Mouse (Mus musculus) neutrophil, adult 59 days (primary cell): Measurements from ENCODE around the gene Gm49387. TPM values are rescaled to one million over a fixed set of nuclear protein-coding genes. Genes with fewer than 3 reads are reported as not detected.

ENCODE experiments used
- total RNA-seq, 2 experiments: library from RNA; stranded (reverse); gene quantifications; 1 replicate in 1 of 2; 2 replicates in 1 of 2; pipeline ENCODE4 v1.2.4; 2023

Gm49387 gene
- total RNA-seq, result not detected

GRCm38 (mm10) chr14:31640346-31640889 is at the start of gene Gm49387:
Gm49387 (minus strand) TSS chr14:31640878.

GRCm38 (mm10) chr14:31640890-31641505 is 320 bp upstream of the Gm49387 start, which contains the start of the genes Btd and Hacl1:
Btd (plus strand) TSS chr14:31641028.
Hacl1 (minus strand) TSS chr14:31641286.

GRCm38 (mm10) chr14:31591243-31591642 is 49.4 kb downstream of the Gm49387 start, which contains the start of gene Colq:
Colq (minus strand) TSS chr14:31591343.

Other genes with a start within 250 kb of the Gm49387 start
- gene Sh3bp5, start 204.8 kb downstream of the Gm49387 start, total RNA-seq, result 100 to 1,000 TPM in 1 of 2 experiments, 10 to 100 TPM in 1; 98.4 to 110 TPM
- gene Eaf1, start 146.5 kb downstream of the Gm49387 start, total RNA-seq, result 10 to 100 TPM; 29.4 to 29.6 TPM
- 10 to 100 TPM; 44.4 to 48.0 TPM for gene Mettl6, start 145.8 kb downstream of the Gm49387 start, total RNA-seq
- gene Colq, start 49.5 kb downstream of the Gm49387 start, total RNA-seq, result under 1 TPM; 0.11 to 0.13 TPM
- gene Btd, start 150 bp upstream of the Gm49387 start, total RNA-seq, result 1 to 10 TPM; 7.4 to 9.0 TPM
- 1 to 10 TPM; 7.1 to 9.5 TPM for gene Hacl1, start 408 bp upstream of the Gm49387 start, total RNA-seq
- gene Ankrd28, start 189.8 kb upstream of the Gm49387 start, total RNA-seq, result 10 to 100 TPM; 66.8 to 71.7 TPM